8 mouse cellular contexts compared by ENCODE assay signal in the genomic region with DNA sequence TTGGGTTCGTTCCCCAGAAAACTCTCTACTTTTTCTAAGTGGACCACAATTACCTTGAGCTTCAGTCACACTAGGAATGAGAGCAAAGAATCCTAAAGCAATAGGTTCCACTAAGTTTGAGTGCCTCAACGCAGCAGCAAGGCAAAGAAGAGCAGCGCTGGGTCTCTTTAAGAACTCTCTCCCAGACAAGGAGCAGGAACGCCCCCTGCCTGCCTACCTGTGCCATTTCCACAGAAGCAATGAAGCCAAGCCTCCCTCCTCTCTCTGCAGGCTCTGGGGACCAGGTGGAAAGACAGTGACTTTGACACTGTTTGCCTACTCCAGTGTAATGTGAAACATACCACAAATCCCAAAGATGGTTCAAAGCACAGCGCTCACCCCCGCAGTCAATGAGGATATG. TPM values are rescaled to one million over a fixed set of nuclear protein-coding genes. Genes with fewer than 3 reads are reported as not detected.
DNase-seq lines count a peak whose midpoint lies in the region.

No protein-coding gene starts in this region.

- intact Hi-C loops in heart, postnatal 10 days (cut with DNase I): loop anchor here (2.0 kb wide), 3 partner anchors 73 to 425 kb away; no protein-coding TSS in a partner anchor

- peak; percentile 30 to 59 for DNase-seq in heart, postnatal 10 days
- DNase-seq in heart, adult 9 months (ENCODE audit: low spot score in 2 of 2): no peak
- DNase-seq in ovary, postnatal 36 days (ENCODE audit: low spot score): peak; percentile 31
- DNase-seq in ovary, adult 18-20 months (ENCODE audit: low spot score): no peak
- DNase-seq in embryo, embryonic 11.5 days (ENCODE audit: low read depth, low spot score): peak; percentile 16
- DNase-seq in lung, postnatal 10 days: peak; percentile 58
- DNase-seq in thymus, postnatal 25 days: no peak
- no peak for DNase-seq in heart, adult 11 months

RNA-seq across cellular contexts. Expression of gene Lrrc18, which starts 42.2 kb away (rescaled TPM):
- under 1 TPM; 0.35 to 0.45 TPM for total RNA-seq in heart, postnatal 10 days (2021)

Comparison
In these comparisons a context has a peak if more than half of its experiments do, and no peak if none do; other contexts are left out.
1. DNase-seq: peak in heart, postnatal 10 days (2 of 2), ovary, postnatal 36 days (single experiment), embryo, embryonic 11.5 days (single experiment) and lung, postnatal 10 days (single experiment); none in heart, adult 9 months (0 of 2), ovary, adult 18-20 months (single experiment), thymus, postnatal 25 days (single experiment) and heart, adult 11 months (single experiment).